Mouse (Mus musculus): ENCODE results near the gene Rrp8. TPM values are rescaled to one million over a fixed set of nuclear protein-coding genes. Genes with fewer than 3 reads are reported as not detected.
"Not testable (repeated sequence)": the region's sequence is repeated elsewhere in the genome, so short reads cannot be mapped to it uniquely, and the experiment has no call there.

The Rrp8 gene
- polyA plus RNA-seq, 1 experiment = 31.9 TPM

GRCm38 (mm10) chr7:105752716-105753115 is 15.5 kb upstream of the Rrp8 start:
- TF ChIP-seq POLR2A (IDR thresholded peaks at IDR 0.05; ENCODE audit: insufficient read depth, low read length) = no peak
- TF ChIP-seq EP300 (IDR thresholded peaks at IDR 0.05; ENCODE audit: insufficient read depth, low read depth, low read length) = no peak
- no peak for TF ChIP-seq CTCF (IDR thresholded peaks at IDR 0.05; ENCODE audit: low read depth, low read length)
- peaks cover 2% of the 10 kb centered on the region; the same call in 1 of the 2 replicates for H3K36me3 ChIP-seq (ENCODE audit: control insufficient read depth, insufficient read depth, low read length, poor library complexity, severe bottlenecking)
- H3K27ac ChIP-seq (ENCODE audit: insufficient read depth, low read length) = no peak overlapping the region
- no peak overlapping the region for H3K4me3 ChIP-seq (ENCODE audit: low read depth, low read length)
- H3K9ac ChIP-seq (ENCODE audit: low read depth, poor library complexity, severe bottlenecking) = no peak overlapping the region
- H3K9me3 ChIP-seq (replicated peaks; ENCODE audit: control insufficient read depth, insufficient read depth, low read length, poor library complexity, severe bottlenecking) = no peaks in the 10 kb centered on the region
- no peaks in the 10 kb centered on the region for H3K4me1 ChIP-seq (ENCODE audit: control insufficient read depth, insufficient read depth, low read length)
- H3K27me3 ChIP-seq (ENCODE audit: control insufficient read depth, insufficient read depth, low read length, poor library complexity, severe bottlenecking) = no peaks in the 10 kb centered on the region

- no peak within 1 kb of the TSS for H3K27ac ChIP-seq (ENCODE audit: insufficient read depth, low read length)
- peaks cover 2% of the 10 kb centered on the region; the same call in 1 of the 2 replicates for H3K36me3 ChIP-seq (ENCODE audit: control insufficient read depth, insufficient read depth, low read length, poor library complexity, severe bottlenecking)
Observed at GRCm38 (mm10) chr7:105751491-105752433, 14.6 kb upstream of the Rrp8 start, which contains the start of gene Tpp1. TSS of gene Tpp1 (minus strand) at chr7:105752235.

GRCm38 (mm10) chr7:105747776-105748175 is 10.6 kb upstream of the Rrp8 start:
- no peak overlapping the region for H3K4me3 ChIP-seq (ENCODE audit: low read depth, low read length)

More at GRCm38 (mm10) chr7:105751491-105752433, 14.6 kb upstream of the Rrp8 start, which contains the start of gene Tpp1:
- no peaks in the 10 kb centered on the region for H3K27me3 ChIP-seq (ENCODE audit: control insufficient read depth, insufficient read depth, low read length, poor library complexity, severe bottlenecking)
- H3K9me3 ChIP-seq (replicated peaks; ENCODE audit: control insufficient read depth, insufficient read depth, low read length, poor library complexity, severe bottlenecking) = no peaks in the 10 kb centered on the region
- TF ChIP-seq POLR2A (IDR thresholded peaks at IDR 0.05; ENCODE audit: insufficient read depth, low read length) (peak; percentile 25), EP300 (IDR thresholded peaks at IDR 0.05; ENCODE audit: insufficient read depth, low read depth, low read length) (no peak), CTCF (IDR thresholded peaks at IDR 0.05; ENCODE audit: low read depth, low read length) (no peak)
- H3K9ac ChIP-seq (ENCODE audit: low read depth, poor library complexity, severe bottlenecking) = peak within 1 kb of the TSS; percentile 55
- H3K4me3 ChIP-seq (ENCODE audit: low read depth, low read length) = peak within 1 kb of the TSS; percentile 91
- H3K4me1 ChIP-seq (ENCODE audit: control insufficient read depth, insufficient read depth, low read length) = no peaks in the 10 kb centered on the region

GRCm38 (mm10) chr7:105743926-105744590 is 6.9 kb upstream of the Rrp8 start, which contains the start of gene Taf10:
TSS of gene Taf10 (minus strand) at chr7:105744361.
- no peak for TF ChIP-seq POLR2A (IDR thresholded peaks at IDR 0.05; ENCODE audit: insufficient read depth, low read length)
- no peak for TF ChIP-seq CTCF (IDR thresholded peaks at IDR 0.05; ENCODE audit: low read depth, low read length)
- TF ChIP-seq EP300 (IDR thresholded peaks at IDR 0.05; ENCODE audit: insufficient read depth, low read depth, low read length) = no peak
- Histone ChIP-seq H3K4me3 (ENCODE audit: low read depth, low read length) (peak within 1 kb of the TSS; percentile 95), H3K27ac (ENCODE audit: insufficient read depth, low read length) (no peak within 1 kb of the TSS), H3K36me3 (ENCODE audit: control insufficient read depth, insufficient read depth, low read length, poor library complexity, severe bottlenecking) (peaks cover 19% of the 10 kb centered on the region), H3K4me1 (ENCODE audit: control insufficient read depth, insufficient read depth, low read length) (no peaks in the 10 kb centered on the region), H3K9me3 (replicated peaks; ENCODE audit: control insufficient read depth, insufficient read depth, low read length, poor library complexity, severe bottlenecking) (no peaks in the 10 kb centered on the region), H3K27me3 (ENCODE audit: control insufficient read depth, insufficient read depth, low read length, poor library complexity, severe bottlenecking) (no peaks in the 10 kb centered on the region), H3K9ac (ENCODE audit: low read depth, poor library complexity, severe bottlenecking) (peak within 1 kb of the TSS; percentile 80)

More at GRCm38 (mm10) chr7:105747776-105748175, 10.6 kb upstream of the Rrp8 start:
- Histone ChIP-seq H3K9ac (ENCODE audit: low read depth, poor library complexity, severe bottlenecking) (no peak overlapping the region), H3K36me3 (ENCODE audit: control insufficient read depth, insufficient read depth, low read length, poor library complexity, severe bottlenecking) (peaks cover 6% of the 10 kb centered on the region), H3K27me3 (ENCODE audit: control insufficient read depth, insufficient read depth, low read length, poor library complexity, severe bottlenecking) (no peaks in the 10 kb centered on the region), H3K9me3 (replicated peaks; ENCODE audit: control insufficient read depth, insufficient read depth, low read length, poor library complexity, severe bottlenecking) (no peaks in the 10 kb centered on the region), H3K27ac (ENCODE audit: insufficient read depth, low read length) (no peak overlapping the region), H3K4me1 (ENCODE audit: control insufficient read depth, insufficient read depth, low read length) (no peaks in the 10 kb centered on the region)
- TF ChIP-seq POLR2A (IDR thresholded peaks at IDR 0.05; ENCODE audit: insufficient read depth, low read length) (no peak), CTCF (IDR thresholded peaks at IDR 0.05; ENCODE audit: low read depth, low read length) (no peak), EP300 (IDR thresholded peaks at IDR 0.05; ENCODE audit: insufficient read depth, low read depth, low read length) (no peak)

GRCm38 (mm10) chr7:105743246-105743925 is 6.2 kb upstream of the Rrp8 start:
- not testable (repeated sequence) for H3K27ac ChIP-seq (ENCODE audit: insufficient read depth, low read length); H3K9me3 ChIP-seq (replicated peaks; ENCODE audit: control insufficient read depth, insufficient read depth, low read length, poor library complexity, severe bottlenecking); H3K4me1 ChIP-seq (ENCODE audit: control insufficient read depth, insufficient read depth, low read length); H3K27me3 ChIP-seq (ENCODE audit: control insufficient read depth, insufficient read depth, low read length, poor library complexity, severe bottlenecking)
- peak overlapping the region; percentile 95 for H3K4me3 ChIP-seq (ENCODE audit: low read depth, low read length)
- H3K36me3 ChIP-seq (ENCODE audit: control insufficient read depth, insufficient read depth, low read length, poor library complexity, severe bottlenecking) = peaks cover 19% of the 10 kb centered on the region
- H3K9ac ChIP-seq (ENCODE audit: low read depth, poor library complexity, severe bottlenecking) = peak overlapping the region; percentile 80

- not testable (repeated sequence) for H3K9me3 ChIP-seq (replicated peaks; ENCODE audit: control insufficient read depth, insufficient read depth, low read length, poor library complexity, severe bottlenecking); H3K27ac ChIP-seq (ENCODE audit: insufficient read depth, low read length); H3K4me1 ChIP-seq (ENCODE audit: control insufficient read depth, insufficient read depth, low read length); H3K9ac ChIP-seq (ENCODE audit: low read depth, poor library complexity, severe bottlenecking); H3K27me3 ChIP-seq (ENCODE audit: control insufficient read depth, insufficient read depth, low read length, poor library complexity, severe bottlenecking); H3K4me3 ChIP-seq (ENCODE audit: low read depth, low read length)
- H3K36me3 ChIP-seq (ENCODE audit: control insufficient read depth, insufficient read depth, low read length, poor library complexity, severe bottlenecking) = peaks cover 19% of the 10 kb centered on the region
Observed at GRCm38 (mm10) chr7:105742539-105743215, 5.5 kb upstream of the Rrp8 start.

Measured in ES-Bruce4 (cell line).